16 mouse cellular contexts compared by ENCODE assay signal in genomic region chrX:12003947-12004346, GRCm38 (mm10).
DNase-seq lines count a peak whose midpoint lies in the region; ATAC-seq lines count a peak whose summit lies in the region.
"Had no signal": no experiment of that assay in that cellular context is flagged by ENCODE, and none has a peak within 500 bp of the region (broad histone marks: within the 10 kb centered on the region; RNA-seq: fewer than 3 reads in every experiment).

No protein-coding gene starts in this region.

- peaks cover 96% of the 10 kb centered on the region for H3K27me3 ChIP-seq in heart, embryonic 13.5 days (replicated peaks)
- H3K27me3 ChIP-seq in forebrain, embryonic 15.5 days, result peaks cover 4% of the 10 kb centered on the region
- H3K27me3 ChIP-seq in liver, embryonic 16.5 days (ENCODE audit: control insufficient read depth, insufficient read depth, low read depth, low read length), result peaks cover 35% of the 10 kb centered on the region
- H3K27me3 ChIP-seq: CH12.LX had no signal

- 28% methylated on average over 6 of the region's 6 CpGs for WGBS in heart, embryonic 13.5 days
- WGBS in forebrain, embryonic 15.5 days, result 24% methylated on average over 6 of the region's 6 CpGs
- WGBS in liver, embryonic 16.5 days (ENCODE audit: insufficient replicate concordance), result 23% methylated on average over 6 of the region's 6 CpGs

- no peak for DNase-seq in heart, adult 11 months
- peak; percentile 16 for DNase-seq in lung, postnatal 10 days
- no peak for DNase-seq in lung, postnatal 25 days (ENCODE audit: low spot score)
- DNase-seq in embryo, embryonic 10 days (ENCODE audit: low spot score), result no peak
- DNase-seq in spleen, postnatal 14 days (ENCODE audit: low spot score in 2 of 2), result no peak
- DNase-seq: cerebellum, adult 9-11 months; gastrocnemius, postnatal 10 days; heart, postnatal 4 days; right cerebral cortex, postnatal 14 days had no signal

- H3K4me2 ChIP-seq in heart, embryonic 13.5 days, result peak overlapping the region; percentile 42
- H3K4me2 ChIP-seq in forebrain, embryonic 15.5 days (replicated peaks), result no peak overlapping the region
- H3K4me2 ChIP-seq in liver, embryonic 16.5 days (ENCODE audit: low read depth, low read length), result peak overlapping the region; percentile 65
- H3K4me2 ChIP-seq: intestine, embryonic 15.5 days; midbrain, embryonic 11.5 days had no signal

- no peak overlapping the region for H3K4me3 ChIP-seq in heart, embryonic 13.5 days
- no peak overlapping the region for H3K4me3 ChIP-seq in forebrain, embryonic 15.5 days
- no peak overlapping the region for H3K4me3 ChIP-seq in liver, embryonic 16.5 days (ENCODE audit: low read depth, low read length)
- H3K4me3 ChIP-seq: intestine, embryonic 15.5 days; myocyte had no signal

- H3K4me1 ChIP-seq in heart, embryonic 13.5 days, result peaks cover 43% of the 10 kb centered on the region
- H3K4me1 ChIP-seq in forebrain, embryonic 15.5 days, result peaks cover 85% of the 10 kb centered on the region
- peaks cover 49% of the 10 kb centered on the region for H3K4me1 ChIP-seq in liver, embryonic 16.5 days (ENCODE audit: control insufficient read depth, low read depth, low read length)

- no peak overlapping the region for H3K9ac ChIP-seq in heart, embryonic 13.5 days
- H3K9ac ChIP-seq in forebrain, embryonic 15.5 days (replicated peaks), result no peak overlapping the region
- no peak overlapping the region for H3K9ac ChIP-seq in liver, embryonic 16.5 days (ENCODE audit: low read depth, low read length)
- H3K9ac ChIP-seq: intestine, embryonic 15.5 days had no signal

- no peaks in the 10 kb centered on the region for H3K36me3 ChIP-seq in heart, embryonic 13.5 days
- H3K36me3 ChIP-seq in forebrain, embryonic 15.5 days, result no peaks in the 10 kb centered on the region
- H3K36me3 ChIP-seq in liver, embryonic 16.5 days (ENCODE audit: control insufficient read depth, insufficient read depth), result no peaks in the 10 kb centered on the region
- H3K36me3 ChIP-seq: intestine, embryonic 15.5 days had no signal

- 0 out of 2 replicates have a peak overlapping the region, but pooled peaks have one; percentile 46 for H3K27ac ChIP-seq in heart, embryonic 13.5 days (replicated peaks)
- H3K27ac ChIP-seq in forebrain, embryonic 15.5 days (replicated peaks), result peak overlapping the region; percentile 46; the same call in 1 of the 2 replicates
- H3K27ac ChIP-seq in liver, embryonic 16.5 days (ENCODE audit: low read length), result peak overlapping the region; percentile 94

- no peak for ATAC-seq in heart, embryonic 13.5 days (ENCODE audit: extremely low read depth, insufficient number of reproducible peaks, low FRiP score, low TSS enrichment)
- ATAC-seq in forebrain, embryonic 15.5 days (replicated peaks), result no peak
- ATAC-seq in liver, embryonic 16.5 days (ENCODE audit: low read depth), result no peak
- ATAC-seq: intestine, embryonic 15.5 days had no signal

- H3K9me3 ChIP-seq in heart, embryonic 13.5 days, result no peaks in the 10 kb centered on the region
- H3K9me3 ChIP-seq in forebrain, embryonic 15.5 days, result no peaks in the 10 kb centered on the region
- no peaks in the 10 kb centered on the region for H3K9me3 ChIP-seq in liver, embryonic 16.5 days (replicated peaks; ENCODE audit: control insufficient read depth, low read length)
- H3K9me3 ChIP-seq: intestine, embryonic 15.5 days had no signal
